Mouse (Mus musculus) telencephalon, adult 2 months (tissue): ENCODE results near the gene Crlf1.

Experiments
- DNase-seq: peaks from one replicate; pipeline ENCODE4 v3.0.0-alpha.2; 2011; ENCODE audit warnings: low read depth, low spot score

Gene Crlf1

GRCm38 (mm10) chr8:70551558-70552161 lies 58.7 kb downstream of the Crlf1 start:
- no peak for DNase-seq

- DNase-seq, result no peak
Measured at GRCm38 (mm10) chr8:70552836-70553235, 59.9 kb downstream of the Crlf1 start.
